Mouse (Mus musculus) urinary bladder, postnatal 10 days (tissue): ENCODE results near the gene Gpr182.
"Not testable (repeated sequence)": the region's sequence is repeated elsewhere in the genome, so short reads cannot be mapped to it uniquely, and the experiment has no call there.

Experiments
- DNase-seq: peaks from one replicate; pipeline ENCODE4 v3.0.0; 2022; ENCODE audit warnings: low spot score

Gene Gpr182

DNA sequence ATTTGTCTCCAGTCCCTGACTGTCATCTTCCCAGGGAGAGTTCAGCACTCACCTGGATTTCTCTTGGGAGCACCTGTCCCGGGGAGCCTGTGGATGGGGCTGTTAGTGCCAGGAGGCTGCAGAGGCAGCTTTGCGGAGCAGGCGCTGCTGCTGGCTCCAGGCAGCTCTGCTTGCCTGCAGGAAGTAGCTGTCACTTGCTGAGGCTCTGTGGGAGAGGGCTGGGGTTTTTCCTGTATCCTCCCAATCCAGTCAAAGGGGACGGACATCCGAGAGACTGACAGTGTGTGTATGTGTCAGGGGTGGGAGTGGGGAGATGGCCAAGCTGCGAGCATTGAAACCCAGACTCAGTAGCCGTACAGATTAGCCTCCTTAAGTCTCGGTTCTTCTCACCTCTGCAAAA lies at the start of gene Gpr182:
Gpr182 (minus strand) TSS at position 185 of the 400 bp plus-strand sequence.
- no peak for DNase-seq

DNA sequence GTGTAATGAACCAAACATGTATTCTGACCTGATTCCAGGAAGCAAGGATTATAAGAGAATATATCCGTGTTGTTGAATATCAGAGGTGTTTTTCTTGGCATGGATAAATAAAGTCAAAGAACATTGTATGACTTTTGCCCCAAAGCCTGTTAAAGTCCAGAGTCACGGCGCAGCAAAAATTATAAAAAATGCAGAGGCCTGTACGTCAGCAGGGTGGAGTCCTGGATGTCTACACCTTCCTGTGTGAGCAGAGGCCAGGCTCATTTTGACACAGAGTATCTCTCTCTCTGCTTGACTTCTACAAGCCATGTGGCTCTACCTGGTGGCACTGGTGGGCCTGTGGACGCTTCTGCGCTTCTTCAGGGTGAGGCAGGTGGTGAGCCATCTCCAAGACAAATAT lies 49.4 kb upstream of the Gpr182 start, which contains the start of gene Rdh16:
Rdh16 (plus strand) TSS at position 262 of the 400 bp plus-strand sequence.
- no peak for DNase-seq

DNA sequence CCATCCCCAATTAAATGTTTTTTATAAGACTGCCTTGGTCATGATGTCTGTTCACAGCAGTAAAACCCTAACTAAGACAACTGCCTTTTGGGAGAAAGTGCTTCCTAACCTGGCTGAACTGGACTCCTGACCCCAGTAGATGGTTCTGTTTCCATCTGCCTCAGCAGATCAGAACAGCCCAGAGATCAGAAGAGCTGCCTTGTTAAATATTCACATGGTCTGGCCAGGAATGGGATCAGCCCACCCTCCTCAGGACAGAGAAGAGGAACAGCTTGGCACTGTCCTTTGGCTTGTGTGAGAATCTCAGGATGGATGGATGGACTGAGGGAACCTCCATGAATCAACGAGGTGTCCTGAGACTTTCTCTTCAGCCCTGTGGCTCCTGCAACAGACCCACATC lies 47.8 kb upstream of the Gpr182 start:
- no peak for DNase-seq

DNA sequence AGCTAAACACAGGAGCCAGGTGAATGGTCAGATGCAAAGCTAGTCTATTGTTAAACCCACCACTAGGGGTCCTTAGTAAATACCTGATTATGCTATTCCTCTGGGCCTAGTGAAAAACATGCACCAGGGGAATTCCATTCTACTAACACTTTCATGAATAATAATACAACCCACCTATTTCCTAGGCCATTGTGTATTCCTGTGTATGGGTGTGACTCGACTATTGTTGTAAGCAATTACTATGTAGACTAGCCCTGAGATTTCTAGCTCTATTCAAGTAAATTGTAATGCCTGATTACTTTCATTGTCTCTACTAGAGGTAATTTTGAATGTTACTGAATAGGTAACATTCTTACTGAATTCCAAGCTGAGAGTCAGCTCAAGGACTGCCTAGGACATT lies 33.9 kb upstream of the Gpr182 start:
- not testable (repeated sequence) for DNase-seq

DNA sequence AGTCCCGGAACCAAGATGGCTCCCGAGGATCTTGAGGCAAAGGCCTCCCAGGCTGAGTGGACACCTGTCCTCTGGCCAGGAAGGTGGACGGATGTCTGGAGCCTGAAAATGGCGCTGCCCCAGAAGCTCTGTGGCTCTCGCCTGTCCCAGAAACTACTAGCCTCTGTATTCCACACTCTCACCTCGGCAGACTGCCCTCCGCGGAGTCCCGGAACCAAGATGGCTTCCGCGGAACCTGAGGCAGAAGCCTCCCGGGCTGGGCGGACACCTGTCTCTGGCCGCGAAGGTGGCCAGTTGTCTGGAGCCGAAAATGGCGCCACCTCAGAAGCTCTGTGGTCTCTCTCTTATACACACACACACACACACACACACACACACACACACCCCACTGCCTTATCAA lies 30.8 kb upstream of the Gpr182 start:
- not testable (repeated sequence) for DNase-seq

DNA sequence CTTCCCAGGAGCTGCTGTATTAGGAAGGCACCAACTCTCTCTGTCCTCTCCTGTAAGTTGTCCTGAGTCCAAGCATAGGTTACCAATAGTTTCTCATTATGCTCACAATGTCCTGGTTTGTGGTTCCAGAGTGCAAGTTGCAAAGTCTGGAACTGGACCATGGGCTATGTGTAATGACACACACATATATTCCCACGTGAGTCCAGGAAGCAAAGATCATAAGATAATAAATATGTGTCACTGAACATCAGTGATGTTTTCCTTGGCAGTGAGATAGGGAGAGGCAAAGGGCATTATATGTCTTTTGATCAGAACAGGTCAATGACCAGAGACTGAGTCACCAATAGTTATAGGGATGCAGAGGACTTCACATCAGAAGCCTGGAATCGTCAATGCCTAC lies 24.5 kb upstream of the Gpr182 start, which contains the start of gene Rdh9:
Rdh9 (plus strand) TSS at position 376 of the 400 bp plus-strand sequence.
- no peak for DNase-seq

DNA sequence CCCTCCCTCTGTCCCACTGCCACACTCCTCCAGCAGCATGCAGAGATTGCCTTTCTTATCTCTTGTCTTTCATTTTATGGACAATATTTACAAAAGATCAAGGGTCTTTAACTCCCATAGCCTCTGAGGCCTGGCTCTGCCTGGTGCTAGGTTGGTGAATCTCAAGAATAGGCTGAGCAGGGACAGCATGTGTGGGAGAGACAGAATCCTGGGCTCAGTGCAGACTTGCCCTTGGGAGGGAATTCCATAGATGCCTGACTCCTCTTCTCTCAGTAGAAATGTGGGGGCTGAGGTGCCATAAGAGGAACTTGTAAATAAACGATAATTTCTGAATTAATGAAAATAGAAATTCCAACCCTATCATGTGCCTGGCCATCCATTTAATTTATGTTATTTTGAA lies 15.0 kb upstream of the Gpr182 start:
- DNase-seq = no peak

DNA sequence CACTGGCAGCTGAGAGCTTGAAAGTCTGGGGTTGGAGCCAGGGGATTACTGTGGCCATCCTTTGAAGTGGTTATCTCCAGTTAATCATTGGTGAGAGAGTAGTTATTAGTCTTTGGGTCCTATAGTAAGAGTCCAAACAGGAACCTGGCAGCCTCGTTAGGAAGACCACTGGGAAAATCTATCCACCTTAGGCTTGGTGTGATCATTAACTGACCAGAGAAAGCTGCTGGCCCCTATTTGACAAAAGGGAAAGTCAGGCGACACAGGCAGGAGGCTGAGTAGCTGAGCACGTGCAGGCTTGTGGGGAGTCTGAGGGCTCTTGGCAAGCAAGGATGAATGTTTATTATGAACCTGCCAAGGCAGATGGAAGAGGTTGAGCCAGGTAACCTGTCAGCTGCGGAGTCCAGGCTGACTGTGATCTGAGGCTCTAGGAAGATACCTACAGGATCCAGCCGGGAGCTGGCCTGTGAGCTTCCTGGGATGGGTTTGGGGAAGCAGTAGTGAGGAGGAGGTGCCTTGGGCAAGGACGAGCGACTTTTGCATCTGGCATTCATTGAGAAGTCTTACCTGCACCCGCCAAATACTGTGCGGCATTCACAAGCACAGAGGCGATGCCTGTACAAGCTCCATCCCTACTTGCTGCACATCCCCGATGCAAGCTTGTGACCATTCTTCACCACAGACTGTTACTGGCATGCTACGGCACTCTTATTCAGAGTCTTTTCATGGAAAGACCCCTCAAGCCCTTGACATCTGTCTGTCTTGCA lies 12.6 kb upstream of the Gpr182 start:
- DNase-seq = no peak

DNA sequence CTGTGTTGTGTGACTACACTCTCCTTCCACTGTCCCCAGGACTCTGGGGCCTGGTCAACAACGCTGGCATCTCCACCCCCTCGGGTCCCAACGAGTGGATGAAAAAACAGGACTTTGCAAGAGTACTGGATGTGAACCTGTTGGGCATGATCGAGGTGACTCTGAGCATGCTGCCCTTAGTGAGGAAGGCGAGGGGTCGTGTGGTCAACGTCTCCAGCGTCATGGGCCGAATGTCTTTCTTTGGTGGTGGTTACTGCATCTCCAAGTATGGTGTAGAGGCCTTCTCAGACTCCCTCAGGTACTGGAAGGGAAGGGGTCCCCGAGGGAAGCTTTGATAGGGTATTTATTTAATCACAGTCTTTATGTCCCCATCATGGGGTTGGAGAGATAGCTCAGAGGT lies 11.4 kb upstream of the Gpr182 start:
- DNase-seq = not testable (repeated sequence)

DNA sequence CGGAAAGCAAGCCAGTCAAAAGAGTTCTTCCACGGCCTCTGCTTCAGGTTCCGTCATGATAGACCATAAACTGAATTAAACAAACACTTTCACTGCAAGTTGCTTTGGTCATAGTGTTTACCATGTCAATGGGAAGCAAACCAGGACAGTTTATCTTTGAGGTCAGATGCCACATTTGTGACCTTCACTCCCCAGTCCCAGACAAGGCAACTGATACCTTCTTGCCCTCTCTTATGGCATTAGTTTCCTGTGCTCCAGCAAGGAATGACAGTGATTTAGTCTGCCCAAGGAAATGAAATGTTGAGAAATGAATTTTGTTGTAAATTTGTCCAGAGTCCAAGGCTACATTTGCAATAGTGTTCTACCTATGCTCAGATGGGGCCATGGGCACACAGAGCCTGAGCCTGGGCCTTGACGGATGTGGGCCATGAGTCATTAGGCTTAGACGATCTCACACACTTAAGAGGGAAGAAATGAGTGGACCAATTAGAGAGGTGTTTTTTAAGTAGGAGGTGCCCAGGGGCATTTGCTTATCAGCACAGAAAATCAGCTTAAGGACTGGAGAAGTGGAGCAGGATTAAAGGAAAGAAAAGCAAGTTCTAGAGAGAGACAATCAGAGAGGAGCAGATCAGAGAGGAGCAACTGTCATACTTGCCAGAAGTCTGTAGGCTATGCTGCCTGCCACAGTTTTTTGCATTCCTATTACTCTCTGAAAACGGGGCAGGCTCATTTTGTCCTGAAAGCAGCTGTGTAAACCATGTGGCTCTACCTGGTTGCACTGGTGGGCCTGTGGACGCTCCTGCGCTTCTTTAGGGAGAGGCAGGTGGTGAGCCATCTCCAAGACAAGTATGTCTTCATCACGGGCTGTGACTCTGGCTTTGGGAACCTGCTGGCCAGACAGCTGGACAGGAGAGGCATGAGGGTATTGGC lies 7.9 kb upstream of the Gpr182 start, which contains the start of the genes Rdh1 and Rdh16f1:
Rdh1 (plus strand) TSS at position 541 of the 930 bp plus-strand sequence.
Rdh16f1 (plus strand) TSS at position 607 of the 930 bp plus-strand sequence.
- DNase-seq = no peak

DNA sequence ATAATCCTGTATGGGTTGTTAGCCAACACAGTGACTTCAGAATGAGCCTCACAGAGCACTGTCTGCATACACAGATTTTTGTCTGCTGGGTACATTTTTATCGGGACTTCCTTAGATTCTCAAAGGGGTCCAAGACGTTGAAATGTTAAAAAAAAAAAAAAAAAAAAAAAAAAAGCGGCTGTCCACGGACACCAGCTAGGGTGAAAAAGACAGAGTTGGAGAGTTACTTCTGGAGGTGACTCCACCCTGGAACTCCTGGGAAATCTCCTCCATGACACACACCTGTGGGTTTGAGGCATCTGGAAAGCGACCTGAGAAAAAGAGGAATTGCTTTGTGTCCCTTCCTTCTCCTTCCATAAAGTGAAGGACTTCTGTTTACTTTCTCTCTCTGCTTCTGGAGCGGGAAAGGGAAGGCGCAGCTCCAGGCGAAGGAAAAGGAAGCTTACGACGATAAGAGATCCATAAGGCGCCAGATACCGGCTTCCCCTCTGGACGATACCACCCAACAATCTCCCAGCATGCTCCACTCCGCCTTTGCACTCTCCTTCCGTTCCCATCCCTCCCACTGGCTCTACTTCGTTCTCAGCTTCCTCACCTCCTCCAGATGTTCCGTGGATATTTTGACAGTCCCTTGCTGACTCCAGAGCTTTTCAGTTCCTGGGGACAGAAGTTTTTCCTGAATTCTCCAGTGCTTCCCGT lies 4.4 kb upstream of the Gpr182 start:
- DNase-seq = no peak

DNA sequence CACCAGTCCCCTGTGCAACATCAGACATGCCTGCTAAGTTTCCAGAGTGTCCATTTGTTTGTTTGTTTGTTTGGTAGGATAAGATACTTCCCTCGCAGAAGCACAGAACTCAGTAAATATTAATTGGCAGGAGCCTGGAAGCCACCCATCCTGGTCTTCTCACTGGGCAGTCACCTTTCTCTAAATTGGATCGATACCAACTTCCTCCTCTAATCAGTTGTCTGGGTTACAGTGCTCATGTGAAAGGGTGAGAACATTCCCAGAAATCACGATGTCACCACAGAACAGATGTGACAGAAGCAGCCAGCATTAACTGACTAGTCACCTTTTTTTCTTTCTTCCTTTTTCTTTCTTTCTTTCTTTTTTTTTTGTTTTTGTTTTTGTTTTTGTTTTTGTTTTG lies 3.7 kb upstream of the Gpr182 start:
- no peak for DNase-seq

DNA sequence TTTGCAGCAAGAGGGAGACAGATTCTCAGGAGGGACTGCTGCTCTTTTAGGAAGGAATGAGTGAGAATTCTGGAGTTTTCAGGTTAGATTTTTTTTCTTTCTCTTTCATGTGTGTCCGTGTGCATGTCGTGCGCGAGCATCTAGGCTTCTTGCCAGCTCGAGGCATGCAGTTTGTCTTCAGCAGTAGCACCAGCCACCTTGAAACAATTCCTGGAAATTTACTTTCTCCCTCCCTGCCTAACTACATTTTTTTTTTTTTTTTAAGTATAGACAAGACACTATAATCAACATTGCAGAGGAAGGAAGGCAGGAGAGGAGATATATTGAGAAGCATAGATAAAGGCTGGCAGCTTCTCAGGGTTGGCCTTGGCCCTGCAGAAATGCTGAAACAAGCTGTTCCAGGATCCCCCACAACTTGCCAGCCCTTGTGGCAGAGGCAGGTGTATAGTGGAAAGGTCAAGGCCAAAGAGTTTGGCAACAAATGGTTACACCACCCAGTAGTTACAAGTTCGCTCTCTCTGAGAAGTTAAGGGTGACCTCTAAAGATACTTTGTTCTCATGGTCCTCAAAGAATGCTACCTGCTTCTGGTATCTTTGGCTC lies 3.1 kb upstream of the Gpr182 start:
- DNase-seq = no peak

DNA sequence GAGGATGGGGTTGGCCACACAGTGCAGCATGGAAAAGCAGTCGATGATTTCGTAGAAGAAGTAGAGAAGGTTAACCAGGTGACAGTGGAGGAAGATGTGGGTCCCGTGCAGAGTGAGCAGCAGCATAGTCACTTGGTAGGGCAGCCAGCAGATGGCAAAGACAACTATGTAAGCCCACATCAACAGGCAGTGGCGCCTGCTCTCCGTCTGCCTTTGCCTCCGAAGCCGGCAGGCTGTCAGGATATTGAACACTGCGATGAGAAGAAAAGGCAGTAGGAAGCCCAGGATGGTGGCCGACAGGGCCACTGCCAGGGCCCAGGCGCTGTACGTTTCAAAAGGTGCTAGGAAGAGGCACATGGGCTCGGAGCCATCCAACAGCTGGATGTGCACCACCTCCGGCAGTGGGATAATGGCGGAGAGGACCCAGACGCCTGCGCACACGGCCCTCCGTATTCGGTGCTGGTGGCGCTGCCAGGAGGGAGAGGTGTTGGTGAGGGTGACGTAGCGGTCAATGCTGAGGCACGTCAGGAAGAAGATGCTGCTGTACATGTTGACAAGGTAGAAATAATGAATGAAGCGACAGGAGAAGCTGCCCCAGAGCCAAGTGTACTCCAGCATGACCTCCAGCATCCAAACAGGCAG lies 1.3 kb downstream of the Gpr182 start:
- DNase-seq = no peak

DNA sequence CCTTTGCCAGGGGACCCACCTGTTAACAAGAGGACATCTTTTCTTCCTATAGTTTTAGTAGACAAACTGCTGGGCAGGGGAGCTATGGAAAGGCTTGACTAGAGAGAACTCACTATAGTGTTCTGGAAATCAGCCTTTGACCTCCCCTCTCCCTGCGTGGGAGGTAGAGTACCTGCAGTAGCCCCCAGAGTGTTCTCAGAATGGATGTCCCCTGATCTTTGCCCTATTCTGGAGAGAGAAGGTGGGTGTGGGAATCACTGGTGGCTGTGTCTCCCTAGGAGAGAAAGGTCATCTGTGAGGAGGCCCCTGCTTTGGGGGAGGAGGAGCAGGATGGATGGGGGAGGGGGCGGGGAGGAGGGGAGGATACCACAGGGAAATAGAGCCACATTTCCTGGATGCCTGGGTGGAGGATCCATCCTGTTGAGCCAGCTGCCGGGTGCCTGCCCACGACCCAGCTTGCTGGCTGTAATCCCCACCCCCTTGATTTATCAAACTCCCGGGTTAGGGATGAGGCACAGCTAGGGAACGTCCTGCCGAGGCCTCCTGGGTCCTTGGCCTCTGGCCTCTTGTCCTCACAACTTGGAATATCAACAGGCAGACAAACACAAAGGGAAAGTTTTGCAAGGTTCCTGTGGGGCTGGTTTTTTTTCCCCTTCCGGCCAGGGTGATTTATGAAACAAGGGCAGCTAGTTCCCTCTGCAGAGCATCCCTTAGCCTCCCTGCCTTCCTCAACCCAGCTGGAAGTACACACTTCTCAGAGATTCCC lies 2.5 kb downstream of the Gpr182 start:
- DNase-seq = no peak

DNA sequence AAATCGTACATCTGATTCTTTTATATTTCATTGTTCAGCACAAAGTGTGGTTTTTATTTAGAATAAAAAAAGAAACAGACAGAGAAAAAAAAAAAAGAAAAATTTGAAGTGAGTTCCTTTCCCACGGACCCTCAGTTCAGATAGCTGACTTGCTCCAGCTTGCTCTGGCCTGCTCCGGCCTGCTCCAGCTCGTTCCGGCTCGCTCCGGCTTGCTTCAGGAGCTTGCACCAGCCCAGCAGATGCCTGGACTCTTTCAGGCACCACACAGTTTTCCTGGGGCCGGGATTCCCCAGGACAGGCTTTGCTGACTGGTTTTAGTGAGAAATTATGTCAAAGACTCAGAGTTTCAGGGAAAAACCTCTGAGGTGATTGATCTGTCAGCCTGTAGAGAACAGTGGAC lies 4.3 kb downstream of the Gpr182 start:
- no peak for DNase-seq

DNA sequence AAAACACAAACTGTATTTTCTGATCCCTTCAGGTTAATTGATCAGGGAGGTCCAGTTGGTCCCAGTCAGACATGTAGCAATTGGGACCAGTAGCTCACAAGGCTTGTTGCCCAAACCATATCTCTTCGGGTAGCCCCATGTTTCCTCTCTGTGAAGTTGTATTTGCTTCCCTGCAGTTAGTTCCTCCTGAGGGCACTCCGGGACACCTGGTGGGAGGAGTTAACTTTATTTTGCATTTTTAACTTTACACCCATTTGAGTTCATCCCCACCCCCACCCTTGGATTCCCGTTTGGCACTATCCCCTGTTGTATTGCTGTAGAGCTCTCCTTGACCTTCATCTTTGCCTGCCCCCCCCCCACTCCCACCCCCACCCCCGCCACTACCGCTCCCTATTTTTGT lies 5.6 kb downstream of the Gpr182 start:
- no peak for DNase-seq

DNA sequence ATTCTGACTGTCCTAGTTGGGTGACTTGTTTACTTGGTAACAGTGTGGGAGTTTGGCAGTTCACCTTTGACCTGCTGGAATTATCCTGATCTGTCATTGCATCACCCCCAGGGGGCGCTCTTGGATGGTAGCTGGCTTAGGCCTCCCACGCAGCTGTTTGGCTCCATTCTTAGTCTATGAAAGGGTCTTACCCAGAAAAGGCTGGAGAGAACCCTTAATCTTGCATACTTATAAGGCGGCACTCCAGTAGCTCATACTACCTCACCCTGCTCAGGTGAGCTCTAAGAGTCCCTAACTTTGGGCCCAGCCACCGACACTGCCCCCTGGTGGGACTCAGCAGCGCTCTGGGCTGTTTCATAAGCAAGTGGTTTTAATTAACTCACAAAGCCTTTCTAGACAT lies 6.9 kb downstream of the Gpr182 start:
- no peak for DNase-seq

DNA sequence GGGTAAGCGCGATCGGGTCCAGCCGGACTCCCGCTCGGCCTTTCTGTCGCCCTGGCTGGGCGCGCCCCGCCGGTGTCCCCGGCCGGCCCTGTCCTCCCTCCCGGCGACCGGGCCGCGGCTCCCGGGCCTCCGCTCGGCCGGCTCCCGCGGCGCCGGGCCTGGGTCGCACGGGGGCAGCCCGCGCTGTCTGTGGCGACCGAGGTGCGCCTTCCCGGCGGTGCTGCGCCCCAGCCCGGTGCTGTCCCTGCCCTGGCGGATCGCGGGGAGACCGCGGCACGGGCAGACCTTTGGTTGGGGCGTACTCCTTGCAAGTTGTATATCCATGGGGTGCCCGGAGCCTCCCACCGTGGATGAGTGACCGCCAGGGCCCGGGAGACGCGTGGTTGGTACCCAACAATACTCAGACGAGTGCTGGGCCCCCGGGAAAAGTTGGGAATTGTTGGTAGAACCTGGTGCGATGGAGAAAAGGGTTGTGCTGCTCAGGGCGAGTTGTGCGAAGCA lies 11.8 kb downstream of the Gpr182 start:
- DNase-seq = no peak

DNA sequence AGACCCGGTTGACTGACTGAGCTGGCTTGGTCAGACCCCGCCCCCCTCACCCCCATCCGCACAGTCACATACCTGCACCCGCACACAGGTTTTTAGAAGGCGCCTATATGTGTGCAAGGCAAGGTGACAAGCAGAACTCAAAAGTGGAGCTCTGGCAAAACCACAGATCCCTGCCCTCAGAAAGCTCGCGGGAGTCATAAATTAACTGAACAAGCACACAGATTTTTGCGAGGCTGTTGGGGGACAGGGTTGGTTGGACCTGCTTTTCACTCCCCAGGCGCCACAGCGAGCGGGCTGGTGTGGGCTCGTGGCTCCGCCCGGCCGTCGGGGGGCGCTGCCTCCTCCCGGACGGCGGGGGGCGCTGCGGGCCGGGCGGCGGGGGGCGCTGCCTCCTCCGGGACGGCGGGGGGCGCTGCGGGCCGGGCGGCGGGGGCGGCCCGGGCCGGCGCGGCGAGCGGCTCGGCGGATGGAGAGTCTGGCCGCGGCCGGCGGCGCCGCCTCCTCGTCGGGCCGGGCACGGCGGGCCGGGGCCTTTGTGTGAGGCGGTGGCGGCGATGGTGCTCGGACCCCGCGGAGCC lies 12.4 kb downstream of the Gpr182 start, which contains the start of gene Zbtb39:
Zbtb39 (plus strand) TSS at position 456 of the 578 bp plus-strand sequence.
- no peak for DNase-seq
